Mouse (Mus musculus): Measurements from ENCODE around the gene Ptch2. TPM values are rescaled to one million over a fixed set of nuclear protein-coding genes. Genes with fewer than 3 reads are reported as not detected.

Ptch2 gene
- polyA plus RNA-seq, 1 experiment from 2014 or later: 2.1 TPM

- Histone ChIP-seq H3K36me3 (ENCODE audit: control insufficient read depth, insufficient read depth) (peaks cover 42% of the 10 kb centered on the region), H3K27me3 (ENCODE audit: control insufficient read depth, insufficient read depth, low read length) (no peaks in the 10 kb centered on the region), H3K9ac (ENCODE audit: low read length) (no peak overlapping the region), H3K27ac (ENCODE audit: low read length) (no peak overlapping the region), H3K9me3 (replicated peaks; ENCODE audit: control insufficient read depth, low read length) (no peaks in the 10 kb centered on the region), H3K4me3 (ENCODE audit: low read length) (no peak overlapping the region), H3K4me1 (ENCODE audit: control insufficient read depth, insufficient read depth, low read length) (no peaks in the 10 kb centered on the region), H3K4me2 (ENCODE audit: low read depth, low read length) (no peak overlapping the region)
- ATAC-seq (replicated peaks; ENCODE audit: extremely low read depth, insufficient read depth, low FRiP score): no peak
- 78% methylated on average over 4 of the region's 4 CpGs for WGBS
Observed at GRCm38 (mm10) chr4:117161183-117161582, 65.3 kb downstream of the Ptch2 start.

Small RNAs within 50 kb of the gene (microRNA-seq; reads per million reads assigned to microRNA genes)
- not detected for gene Gm22398

Other genes starting within 250 kb of the Ptch2 start
- gene Zswim5, start 218.7 kb upstream of the Ptch2 start, polyA plus RNA-seq (2015; fragmentation: Nextera tagmentation; extraction: Ambion mirVana): 0.39 and 0.42 TPM in 2 replicates
- 97.1 and 101 TPM in 2 replicates for gene Urod, start 101.7 kb upstream of the Ptch2 start, polyA plus RNA-seq (2015; fragmentation: Nextera tagmentation; extraction: Ambion mirVana)
- gene Hectd3, start 100.8 kb upstream of the Ptch2 start, polyA plus RNA-seq (2015; fragmentation: Nextera tagmentation; extraction: Ambion mirVana): 6.6 and 7.0 TPM in 2 replicates
- 23.6 and 23.8 TPM in 2 replicates for gene Eif2b3, start 76.7 kb upstream of the Ptch2 start, polyA plus RNA-seq (2015; fragmentation: Nextera tagmentation; extraction: Ambion mirVana)
- gene Btbd19, start 29.6 kb downstream of the Ptch2 start, polyA plus RNA-seq (2015; fragmentation: Nextera tagmentation; extraction: Ambion mirVana): 3.0 and 4.6 TPM in 2 replicates
- 0.61 and 0.84 TPM in 2 replicates for gene Tctex1d4, start 30.7 kb downstream of the Ptch2 start, polyA plus RNA-seq (2015; fragmentation: Nextera tagmentation; extraction: Ambion mirVana)
- 1.9 and 2.2 TPM in 2 replicates for gene Plk3, start 37.9 kb downstream of the Ptch2 start, polyA plus RNA-seq (2015; fragmentation: Nextera tagmentation; extraction: Ambion mirVana)
- gene Rps8, start 60.2 kb downstream of the Ptch2 start, polyA plus RNA-seq (2015; fragmentation: Nextera tagmentation; extraction: Ambion mirVana): 420 and 513 TPM in 2 replicates
- 36.5 and 39.9 TPM in 2 replicates for gene Kif2c, start 86.6 kb downstream of the Ptch2 start, polyA plus RNA-seq (2015; fragmentation: Nextera tagmentation; extraction: Ambion mirVana)
- 36.8 and 39.9 TPM in 2 replicates for gene Tmem53, start 155.9 kb downstream of the Ptch2 start, polyA plus RNA-seq (2015; fragmentation: Nextera tagmentation; extraction: Ambion mirVana)
- gene Armh1, start 156.1 kb downstream of the Ptch2 start, polyA plus RNA-seq (2015; fragmentation: Nextera tagmentation; extraction: Ambion mirVana): 0.85 and 0.95 TPM in 2 replicates